10 mouse cellular contexts compared by ENCODE assay signal in the genomic region with DNA sequence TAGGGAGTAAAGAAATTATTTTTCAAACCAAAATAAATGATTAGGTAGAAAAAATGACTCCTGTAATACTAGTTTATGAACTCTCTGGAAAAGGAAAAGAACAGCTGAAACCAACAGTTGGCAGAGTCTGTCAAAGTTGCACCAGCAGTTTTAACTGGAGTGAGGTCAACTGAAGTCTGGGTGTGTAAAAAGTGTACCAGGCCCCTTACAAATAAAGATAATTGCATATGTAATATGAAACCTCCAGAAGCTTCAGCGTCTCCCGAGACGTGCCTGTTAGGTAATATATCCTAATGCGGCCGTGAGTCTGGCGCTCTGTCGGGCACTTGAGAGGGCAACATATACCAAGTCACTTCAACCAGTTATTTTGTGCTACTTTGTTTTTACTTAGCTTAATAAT. TPM values are rescaled to one million over a fixed set of nuclear protein-coding genes. Genes with fewer than 3 reads are reported as not detected.
DNase-seq lines count a peak whose midpoint lies in the region; ATAC-seq lines count a peak whose summit lies in the region.
"Had no signal": no experiment of that assay in that cellular context is flagged by ENCODE, and none has a peak within 500 bp of the region (broad histone marks: within the 10 kb centered on the region; RNA-seq: fewer than 3 reads in every experiment).

No protein-coding gene starts in this region.

- H3K36me3 ChIP-seq in forebrain, embryonic 10.5 days (replicated peaks): no peaks in the 10 kb centered on the region
- no peaks in the 10 kb centered on the region for H3K36me3 ChIP-seq in forebrain, embryonic 11.5 days (ENCODE audit: control insufficient read depth, insufficient read depth, low read length)
- H3K36me3 ChIP-seq in midbrain, embryonic 13.5 days: no peaks in the 10 kb centered on the region
- H3K36me3 ChIP-seq in midbrain, embryonic 11.5 days (ENCODE audit: control insufficient read depth, insufficient read depth, low read length): no peaks in the 10 kb centered on the region
- no peaks in the 10 kb centered on the region for H3K36me3 ChIP-seq in limb, embryonic 12.5 days

- no peaks in the 10 kb centered on the region for H3K9me3 ChIP-seq in forebrain, embryonic 10.5 days
- no peaks in the 10 kb centered on the region for H3K9me3 ChIP-seq in forebrain, embryonic 11.5 days (ENCODE audit: control insufficient read depth, low read length)
- no peaks in the 10 kb centered on the region for H3K9me3 ChIP-seq in midbrain, embryonic 13.5 days
- no peaks in the 10 kb centered on the region for H3K9me3 ChIP-seq in midbrain, embryonic 11.5 days (ENCODE audit: control insufficient read depth, low read length)
- H3K9me3 ChIP-seq in limb, embryonic 12.5 days: no peaks in the 10 kb centered on the region

- ATAC-seq in forebrain, embryonic 11.5 days (replicated peaks; ENCODE audit: low FRiP score): no peak
- ATAC-seq in midbrain, embryonic 13.5 days: no peak
- no peak for ATAC-seq in midbrain, embryonic 11.5 days (ENCODE audit: low FRiP score)
- ATAC-seq in limb, embryonic 12.5 days (ENCODE audit: insufficient number of reproducible peaks, insufficient read depth, low FRiP score, low TSS enrichment, low read depth): no peak

- no peak overlapping the region for H3K27ac ChIP-seq in forebrain, embryonic 10.5 days
- H3K27ac ChIP-seq in forebrain, embryonic 11.5 days (ENCODE audit: low read depth, low read length): no peak overlapping the region
- no peak overlapping the region for H3K27ac ChIP-seq in midbrain, embryonic 13.5 days
- H3K27ac ChIP-seq in midbrain, embryonic 11.5 days (ENCODE audit: low read depth, low read length): no peak overlapping the region
- H3K27ac ChIP-seq in limb, embryonic 12.5 days: no peak overlapping the region
- H3K27ac ChIP-seq: liver, embryonic 14.5 days had no signal

- no peak overlapping the region for H3K4me2 ChIP-seq in forebrain, embryonic 11.5 days (ENCODE audit: low read depth, low read length, severe bottlenecking)
- peak overlapping the region; percentile 33 for H3K4me2 ChIP-seq in midbrain, embryonic 13.5 days (replicated peaks)
- H3K4me2 ChIP-seq in midbrain, embryonic 11.5 days: no peak overlapping the region
- H3K4me2 ChIP-seq in limb, embryonic 12.5 days: peak overlapping the region; percentile 35

- intact Hi-C loops in left cerebral cortex, postnatal 14 days (cut with DNase I): loop anchor here (5.0 to 10.0 kb wide), 4 partner anchors 115 to 297 kb away; a partner anchor contains a TSS

- DNase-seq in forebrain, embryonic 10.5 days (ENCODE audit: extremely low spot score, low spot score): no peak
- DNase-seq in forebrain, embryonic 11.5 days (ENCODE audit: low spot score): no peak
- no peak for DNase-seq in midbrain, embryonic 11.5 days (ENCODE audit: low spot score, missing footprints)
- no peak for DNase-seq in Muller cell, postnatal 12 days (ENCODE audit: inconsistent ontology term)
- DNase-seq in left cerebral cortex, postnatal 14 days (ENCODE audit: low spot score in 2 of 2): no peak
- no peak for DNase-seq in cerebellum, adult 9-10 months
- DNase-seq: thymus, postnatal 4 days had no signal

- H3K4me3 ChIP-seq in forebrain, embryonic 10.5 days: peak overlapping the region; percentile 10; the same call in 1 of the 2 replicates
- no peak overlapping the region for H3K4me3 ChIP-seq in forebrain, embryonic 11.5 days (ENCODE audit: low read depth, low read length)
- 0 out of 2 replicates have a peak overlapping the region, but pooled peaks have one; percentile 5 for H3K4me3 ChIP-seq in midbrain, embryonic 13.5 days (replicated peaks)
- no peak overlapping the region for H3K4me3 ChIP-seq in midbrain, embryonic 11.5 days (ENCODE audit: low read depth, low read length)
- no peak overlapping the region for H3K4me3 ChIP-seq in limb, embryonic 12.5 days (replicated peaks)

- no peak overlapping the region for H3K9ac ChIP-seq in forebrain, embryonic 11.5 days (ENCODE audit: low read length)
- no peak overlapping the region for H3K9ac ChIP-seq in midbrain, embryonic 13.5 days (replicated peaks)
- no peak overlapping the region for H3K9ac ChIP-seq in midbrain, embryonic 11.5 days (ENCODE audit: low read length)
- no peak overlapping the region for H3K9ac ChIP-seq in limb, embryonic 12.5 days (replicated peaks)
- H3K9ac ChIP-seq: liver, embryonic 14.5 days had no signal

- 70% methylated on average over 7 of the region's 7 CpGs for WGBS in forebrain, embryonic 10.5 days
- WGBS in forebrain, embryonic 11.5 days: 53% methylated on average over 7 of the region's 7 CpGs
- 59% methylated on average over 7 of the region's 7 CpGs for WGBS in midbrain, embryonic 13.5 days
- 68% methylated on average over 7 of the region's 7 CpGs for WGBS in midbrain, embryonic 11.5 days
- 5% methylated on average over 7 of the region's 7 CpGs for WGBS in limb, embryonic 12.5 days

- no peaks in the 10 kb centered on the region for H3K27me3 ChIP-seq in forebrain, embryonic 10.5 days (ENCODE audit: poor library complexity, severe bottlenecking)
- no peaks in the 10 kb centered on the region for H3K27me3 ChIP-seq in forebrain, embryonic 11.5 days (ENCODE audit: control insufficient read depth, insufficient read depth, low read length)
- no peaks in the 10 kb centered on the region for H3K27me3 ChIP-seq in midbrain, embryonic 13.5 days
- no peaks in the 10 kb centered on the region for H3K27me3 ChIP-seq in midbrain, embryonic 11.5 days (ENCODE audit: control insufficient read depth, insufficient read depth, low read length)
- H3K27me3 ChIP-seq in limb, embryonic 12.5 days: no peaks in the 10 kb centered on the region

- H3K4me1 ChIP-seq in forebrain, embryonic 10.5 days: peaks cover 47% of the 10 kb centered on the region
- H3K4me1 ChIP-seq in forebrain, embryonic 11.5 days (replicated peaks; ENCODE audit: control insufficient read depth, insufficient read depth, low read length): peaks cover 5% of the 10 kb centered on the region; the same call in 1 of the 2 replicates
- H3K4me1 ChIP-seq in midbrain, embryonic 13.5 days (replicated peaks): peaks cover 50% of the 10 kb centered on the region
- peaks cover 16% of the 10 kb centered on the region for H3K4me1 ChIP-seq in midbrain, embryonic 11.5 days (ENCODE audit: control insufficient read depth, insufficient read depth, low read length)
- peaks cover 32% of the 10 kb centered on the region for H3K4me1 ChIP-seq in limb, embryonic 12.5 days (replicated peaks)

RNA-seq across cellular contexts. Expression of a gene that starts 8.3 kb away (rescaled TPM):
- 7.9 TPM in 2 replicates for polyA plus RNA-seq in forebrain, embryonic 10.5 days (2016; fragmentation: Nextera tagmentation; extraction: Ambion mirVana)
- 12.3 and 13.3 TPM in 2 replicates for polyA plus RNA-seq in forebrain, embryonic 11.5 days (2014; fragmentation: Nextera tagmentation; extraction: Ambion mirVana)
- 9.6 and 10.0 TPM in 2 replicates for polyA plus RNA-seq in midbrain, embryonic 13.5 days (2015; fragmentation: Nextera tagmentation; extraction: Ambion mirVana)
- 11.1 and 11.6 TPM in 2 replicates for polyA plus RNA-seq in midbrain, embryonic 11.5 days (2014; fragmentation: Nextera tagmentation; extraction: Ambion mirVana)
- polyA plus RNA-seq in limb, embryonic 12.5 days (2016; fragmentation: Nextera tagmentation; extraction: Ambion mirVana): 11.9 and 13.2 TPM in 2 replicates
- total RNA-seq in left cerebral cortex, postnatal 14 days (2021): 100 to 1,000 TPM; 246 to 263 TPM

Comparison
In these comparisons a context has a peak if more than half of its experiments do, and no peak if none do; other contexts are left out.
1. H3K4me3 ChIP-seq: peak in forebrain, embryonic 10.5 days (single experiment) and midbrain, embryonic 13.5 days (single experiment); none in forebrain, embryonic 11.5 days (single experiment), midbrain, embryonic 11.5 days (single experiment) and limb, embryonic 12.5 days (single experiment).
2. H3K4me2 ChIP-seq: peak in midbrain, embryonic 13.5 days (single experiment) and limb, embryonic 12.5 days (single experiment); none in forebrain, embryonic 11.5 days (single experiment) and midbrain, embryonic 11.5 days (single experiment).